Mouse (Mus musculus) splenic B cell, adult 2 months (primary cell): Measurements from ENCODE around the gene Cotl1.
"Not testable (repeated sequence)": the region's sequence is repeated elsewhere in the genome, so short reads cannot be mapped to it uniquely, and the experiment has no call there.

Experiments used
- DNase-seq: peaks from one replicate; pipeline ENCODE4 v3.0.0-alpha.2; 2011; ENCODE audit warnings: low read depth, low spot score
- H3K27me3 ChIP-seq: 2 replicates; pipeline ENCODE4 v1.6.1; 2012; ENCODE audit warnings: mild to moderate bottlenecking, low read length, moderate library complexity, mixed read lengths; ENCODE audit not compliant: control insufficient read depth, poor library complexity, insufficient read depth, severe bottlenecking
- H3K36me3 ChIP-seq: 2 replicates; pipeline ENCODE4 v1.6.1; 2012; ENCODE audit warnings: mild to moderate bottlenecking, low read length, moderate library complexity, mixed read lengths; ENCODE audit not compliant: control insufficient read depth, poor library complexity, insufficient read depth, severe bottlenecking

Cotl1 gene

DNA sequence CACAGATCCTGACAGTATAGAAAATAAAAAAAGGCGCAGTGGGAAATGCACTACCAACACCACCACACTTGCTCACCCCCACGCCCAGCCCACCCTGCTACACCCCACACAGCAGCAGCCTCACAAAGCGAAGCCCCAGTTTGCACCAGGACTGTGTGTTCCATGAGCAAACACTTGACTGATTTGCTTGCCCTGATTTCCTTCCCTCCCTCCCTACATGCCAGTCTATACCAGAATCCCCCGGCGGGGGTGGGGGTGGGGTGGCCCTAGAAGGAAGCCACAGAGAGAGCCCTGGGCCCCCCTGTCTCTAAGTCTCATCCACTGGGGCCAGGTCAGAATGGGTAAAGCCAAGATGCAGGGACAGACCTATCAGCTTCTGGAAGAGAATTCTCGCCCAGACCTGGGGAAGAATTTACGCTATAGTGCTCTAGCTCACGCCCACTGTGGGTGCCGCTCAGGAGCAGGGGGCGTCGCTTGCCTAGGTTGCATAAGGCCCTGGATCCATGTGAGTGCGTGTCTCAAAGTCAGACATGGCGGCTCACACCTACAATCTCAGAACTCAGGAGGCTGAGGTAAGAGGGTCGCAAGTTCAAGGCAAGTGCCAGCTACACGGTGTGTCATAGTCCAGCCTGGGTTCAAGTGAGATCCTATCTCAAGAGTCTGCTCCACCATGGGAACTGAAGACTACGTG lies 7.0 kb upstream of the Cotl1 start:
- Histone ChIP-seq H3K27me3 (no peaks in the 10 kb centered on the region), H3K36me3 (no peaks in the 10 kb centered on the region)
- no peak for DNase-seq

DNA sequence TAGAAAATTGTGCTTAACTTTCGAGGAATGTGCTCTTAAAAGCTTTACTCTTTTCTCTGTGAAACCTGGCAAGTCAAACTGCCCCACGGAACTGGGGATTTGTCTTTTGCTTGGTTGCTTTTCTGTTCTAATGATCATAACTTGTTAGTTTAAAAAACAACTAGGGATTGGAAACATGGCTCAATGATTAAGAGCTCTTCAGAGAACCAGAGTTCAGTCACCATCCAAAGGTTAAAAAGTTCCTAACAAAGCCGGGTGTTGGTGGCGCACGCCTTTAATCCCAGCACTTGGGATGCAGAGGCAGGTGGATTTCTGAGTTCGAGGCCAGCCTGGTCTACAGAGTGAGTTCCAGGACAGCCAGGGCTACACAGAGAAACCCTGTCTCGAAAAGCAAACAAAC lies 5.4 kb upstream of the Cotl1 start:
- H3K27me3 ChIP-seq, H3K36me3 ChIP-seq, DNase-seq: not testable (repeated sequence)

DNA sequence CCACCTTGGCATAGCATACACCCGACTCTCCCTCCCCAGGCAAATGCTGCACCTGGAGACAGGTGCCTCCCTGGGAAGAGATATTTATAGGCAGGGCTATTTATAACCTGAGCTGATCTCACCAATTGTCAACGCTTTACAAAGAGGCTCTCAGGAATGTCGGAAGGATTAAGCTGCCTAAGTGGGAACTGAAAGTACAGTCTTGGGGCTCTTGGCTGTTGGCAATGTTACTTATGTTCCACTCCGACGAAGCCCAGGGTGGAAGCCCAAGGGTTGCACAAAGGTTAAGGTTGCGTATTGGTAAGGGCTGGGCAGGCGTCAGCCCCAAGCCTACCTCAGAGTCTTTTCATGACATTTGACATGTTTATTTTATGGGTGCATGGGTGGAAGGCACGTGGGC lies 4.2 kb upstream of the Cotl1 start:
- H3K27me3 ChIP-seq, result no peaks in the 10 kb centered on the region
- no peaks in the 10 kb centered on the region for H3K36me3 ChIP-seq
- no peak for DNase-seq

DNA sequence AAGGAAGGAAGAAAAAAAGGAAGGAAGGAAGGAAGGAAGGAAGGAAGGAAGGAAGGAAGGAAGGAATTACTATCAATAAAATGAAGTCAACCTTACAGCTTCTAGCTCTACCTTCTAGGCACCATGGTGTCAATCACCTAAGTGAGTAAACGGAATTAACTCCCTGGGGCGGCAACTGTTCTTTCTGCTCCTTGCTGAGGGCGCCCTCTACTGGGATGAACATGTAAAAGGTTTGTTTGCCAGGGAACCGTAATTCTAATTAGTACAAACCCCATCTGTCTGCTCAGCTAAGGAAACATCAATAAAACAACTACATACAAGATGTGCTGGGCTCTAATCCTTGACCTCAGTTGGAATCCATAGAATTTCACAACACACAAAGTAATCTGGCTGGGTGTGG lies 3.1 kb upstream of the Cotl1 start:
- Histone ChIP-seq H3K27me3 (no peaks in the 10 kb centered on the region), H3K36me3 (no peaks in the 10 kb centered on the region)
- DNase-seq, result peak; percentile 93

DNA sequence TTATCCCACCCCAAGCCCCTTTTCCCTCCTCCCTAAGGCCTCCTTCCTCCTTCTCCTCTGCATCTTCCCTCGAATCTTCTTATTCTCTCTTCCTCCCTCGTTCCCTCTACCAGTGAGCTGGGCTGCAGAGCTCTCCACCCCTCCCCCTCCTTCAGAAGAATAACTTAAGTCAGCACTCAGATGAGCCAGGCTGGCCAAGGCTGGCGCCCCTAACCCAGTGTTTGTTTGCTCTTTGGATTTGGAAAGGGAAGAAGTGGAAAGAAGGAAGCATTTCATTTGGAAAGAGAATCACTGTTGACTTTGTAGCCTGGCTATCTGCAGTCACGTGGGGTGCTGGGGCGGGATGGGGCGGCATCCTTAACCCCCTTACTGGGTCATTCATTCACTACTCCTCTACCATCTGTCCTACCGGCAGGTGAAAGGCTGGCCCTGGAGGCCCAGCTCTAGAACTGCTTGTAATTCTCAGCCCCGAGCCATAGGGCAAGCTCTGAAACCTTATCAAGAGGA lies 614 bp upstream of the Cotl1 start:
- DNase-seq, result no peak
- Histone ChIP-seq H3K36me3 (no peaks in the 10 kb centered on the region; the same call in 1 of the 2 replicates), H3K27me3 (no peaks in the 10 kb centered on the region)

DNA sequence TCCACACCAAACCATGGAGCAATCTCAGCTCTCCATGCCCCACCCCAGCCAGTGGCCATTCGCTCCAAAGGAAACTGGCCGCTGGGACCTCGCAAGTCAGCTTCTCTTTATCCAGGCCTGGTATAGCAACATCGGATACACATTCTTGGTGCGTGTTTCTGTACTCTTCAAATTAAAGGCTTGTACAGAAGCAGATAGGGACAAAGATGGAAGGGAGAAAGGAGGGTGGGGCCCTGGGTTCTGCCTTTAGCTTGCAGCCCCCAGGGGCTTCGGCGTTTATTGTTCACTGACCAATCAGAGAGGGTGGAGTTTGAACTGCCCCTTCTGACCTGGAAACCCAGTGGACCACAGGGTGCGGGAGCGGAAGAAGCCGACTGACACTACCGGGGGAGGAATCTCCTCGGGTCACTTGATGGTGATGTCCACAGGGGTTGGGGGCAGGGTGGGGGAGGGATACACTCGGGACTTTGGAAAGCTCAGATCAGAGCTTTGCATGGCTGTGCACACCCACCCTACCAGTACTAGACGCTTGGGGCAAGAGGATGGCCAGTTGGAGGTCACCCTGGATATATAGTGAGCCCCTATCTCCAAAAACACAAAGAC lies 824 bp downstream of the Cotl1 start:
- no peak for DNase-seq
- no peaks in the 10 kb centered on the region; the same call in 1 of the 2 replicates for H3K36me3 ChIP-seq
- H3K27me3 ChIP-seq, result no peaks in the 10 kb centered on the region

DNA sequence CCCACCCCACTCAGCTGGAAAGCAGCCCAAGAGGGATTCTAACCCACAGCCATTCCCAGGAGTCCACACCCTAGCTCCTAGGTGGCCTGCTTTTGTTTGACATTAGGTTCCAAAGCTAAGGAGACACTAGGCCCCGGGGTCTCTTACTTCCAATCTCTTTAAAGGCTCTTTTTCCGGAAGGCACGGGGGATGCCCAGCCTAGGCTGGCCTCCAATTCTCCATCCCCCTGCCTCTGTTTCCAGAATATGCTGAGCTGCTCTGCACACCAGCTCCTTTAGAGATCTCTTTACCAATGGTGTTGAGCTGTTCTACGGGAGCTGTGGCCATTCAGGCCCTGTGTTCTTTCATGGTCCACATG lies 1.4 kb downstream of the Cotl1 start:
- Histone ChIP-seq H3K27me3 (no peaks in the 10 kb centered on the region), H3K36me3 (no peaks in the 10 kb centered on the region; the same call in 1 of the 2 replicates)
- no peak for DNase-seq

DNA sequence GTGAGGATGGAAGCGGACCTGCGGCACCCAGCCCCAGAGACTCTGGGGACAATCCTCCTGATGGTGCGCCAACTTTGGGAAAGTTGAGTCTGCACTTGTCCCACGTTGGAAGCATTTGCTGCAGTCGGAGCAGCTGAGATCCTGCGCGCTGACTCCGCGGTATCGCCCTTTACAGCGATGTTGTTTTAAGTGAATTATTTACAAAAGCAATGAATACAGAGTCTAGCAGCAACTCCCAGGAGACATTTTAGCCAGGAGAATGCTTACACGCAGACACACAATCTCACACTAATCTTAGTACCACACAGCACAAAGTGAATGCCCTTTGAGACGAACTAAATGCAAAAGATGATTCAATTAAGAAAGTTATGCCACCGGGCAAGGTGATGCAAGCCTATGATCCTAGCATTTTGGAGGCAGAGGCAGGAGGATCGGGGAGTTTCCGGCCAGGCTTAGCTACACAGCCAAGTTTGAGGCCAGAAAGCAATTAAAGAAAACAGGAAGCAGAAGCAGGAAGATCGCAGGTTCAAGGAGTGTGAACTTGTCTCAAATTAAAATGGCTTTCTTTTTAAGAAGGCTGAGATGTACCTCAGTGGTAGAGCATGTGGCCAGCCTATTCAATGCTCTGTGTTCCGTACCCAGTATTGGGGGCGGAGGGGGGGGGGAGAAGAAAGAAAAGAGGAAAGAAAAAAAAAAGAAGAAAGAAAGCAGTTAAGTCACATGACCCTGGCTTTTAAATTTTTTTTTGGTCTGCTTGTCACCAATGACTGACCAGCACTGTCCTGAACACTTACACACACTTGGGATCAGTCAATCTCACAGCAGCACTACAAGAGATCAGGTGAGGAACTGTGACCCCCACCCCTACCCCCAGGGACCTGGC lies 2.0 kb downstream of the Cotl1 start:
- Histone ChIP-seq H3K36me3 (no peaks in the 10 kb centered on the region; the same call in 1 of the 2 replicates), H3K27me3 (no peaks in the 10 kb centered on the region)
- peak; percentile 62 for DNase-seq

DNA sequence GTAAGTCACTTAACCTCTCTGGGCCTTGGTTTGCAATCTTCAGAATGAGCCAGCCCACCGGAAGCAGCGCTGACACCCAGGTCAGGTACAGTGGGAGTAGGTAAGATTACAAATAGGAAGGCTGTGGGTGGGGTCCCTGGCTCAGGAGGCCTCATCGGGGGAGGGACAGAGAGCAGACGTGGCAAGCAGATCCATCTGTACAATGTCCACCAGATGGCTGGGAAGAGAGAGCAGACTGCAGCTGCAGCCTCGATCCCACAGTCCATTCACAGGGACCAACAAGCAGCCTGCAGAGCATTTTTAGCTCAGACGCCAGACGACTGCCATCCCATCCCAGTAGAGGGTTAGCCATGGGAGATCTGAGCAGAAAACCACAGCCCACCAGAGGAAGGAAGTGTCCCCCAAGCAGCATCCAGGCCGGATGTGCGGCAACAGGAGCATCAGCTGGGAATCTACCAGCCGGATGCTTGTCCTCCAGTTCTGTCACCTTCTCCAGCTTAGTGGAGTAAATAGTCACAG lies 2.7 kb downstream of the Cotl1 start:
- Histone ChIP-seq H3K36me3 (no peaks in the 10 kb centered on the region; the same call in 1 of the 2 replicates), H3K27me3 (no peaks in the 10 kb centered on the region)
- no peak for DNase-seq

DNA sequence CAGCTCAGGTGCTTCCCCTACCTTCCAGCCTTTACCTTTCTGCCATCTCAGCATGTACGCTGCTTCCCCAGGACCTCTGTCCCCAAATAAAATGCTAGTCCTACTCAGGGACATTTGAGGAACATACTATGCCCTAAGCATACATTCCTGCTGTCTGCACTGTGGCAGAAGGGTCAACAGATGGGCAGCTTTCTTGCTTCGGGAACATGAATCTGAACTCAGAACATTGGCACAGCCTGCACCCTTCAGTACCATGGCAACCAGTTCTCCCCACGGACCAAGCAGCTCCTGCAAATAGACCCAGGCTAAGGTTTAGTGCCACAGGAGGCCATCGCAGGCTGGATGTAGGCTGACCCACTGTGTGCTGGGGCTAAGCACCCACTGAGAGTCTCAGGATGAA lies 3.5 kb downstream of the Cotl1 start:
- DNase-seq, result no peak
- H3K36me3 ChIP-seq, result no peaks in the 10 kb centered on the region; the same call in 1 of the 2 replicates
- H3K27me3 ChIP-seq, result no peaks in the 10 kb centered on the region

DNA sequence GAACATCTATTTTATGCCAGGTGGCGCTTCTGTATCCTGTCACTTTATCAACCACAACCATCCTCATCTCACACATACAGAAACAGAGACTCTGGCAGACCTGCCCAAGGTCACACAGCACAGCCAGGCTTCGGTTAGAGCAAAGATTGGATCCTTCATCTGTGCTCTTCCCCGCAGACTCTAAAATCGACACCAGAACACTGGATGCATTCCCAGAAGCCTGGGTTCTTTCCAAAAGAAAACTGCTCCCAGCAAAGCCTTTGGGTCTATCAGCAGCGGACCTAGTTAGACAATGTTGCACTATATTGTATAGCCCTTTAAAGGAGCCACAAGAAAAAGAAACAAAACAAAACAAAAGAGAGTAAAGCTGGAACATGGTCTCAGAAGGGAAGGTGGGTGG lies 5.1 kb downstream of the Cotl1 start:
- DNase-seq, result no peak
- Histone ChIP-seq H3K36me3 (no peaks in the 10 kb centered on the region; the same call in 1 of the 2 replicates), H3K27me3 (no peaks in the 10 kb centered on the region)

DNA sequence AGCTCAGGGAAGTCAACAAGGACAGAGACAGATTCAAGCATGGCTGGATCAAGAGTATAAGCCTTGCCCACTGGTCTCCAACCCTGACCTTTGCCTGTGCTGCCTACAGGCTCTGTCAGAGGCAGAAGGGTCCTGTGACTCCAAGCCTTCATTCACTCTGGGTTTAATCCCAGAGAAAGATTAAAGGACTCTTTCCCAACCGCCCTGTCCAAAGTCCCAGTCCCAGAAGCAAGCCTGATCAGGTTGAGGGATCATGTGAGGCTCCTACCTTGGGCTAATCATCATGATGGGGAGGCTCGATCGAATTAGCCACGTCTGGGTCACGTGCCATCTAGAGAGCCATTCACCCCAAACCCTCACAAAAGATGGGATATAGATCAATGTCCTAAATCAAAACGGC lies 5.7 kb downstream of the Cotl1 start:
- H3K27me3 ChIP-seq, result no peaks in the 10 kb centered on the region
- H3K36me3 ChIP-seq, result peaks cover 3% of the 10 kb centered on the region; the same call in 1 of the 2 replicates
- no peak for DNase-seq

DNA sequence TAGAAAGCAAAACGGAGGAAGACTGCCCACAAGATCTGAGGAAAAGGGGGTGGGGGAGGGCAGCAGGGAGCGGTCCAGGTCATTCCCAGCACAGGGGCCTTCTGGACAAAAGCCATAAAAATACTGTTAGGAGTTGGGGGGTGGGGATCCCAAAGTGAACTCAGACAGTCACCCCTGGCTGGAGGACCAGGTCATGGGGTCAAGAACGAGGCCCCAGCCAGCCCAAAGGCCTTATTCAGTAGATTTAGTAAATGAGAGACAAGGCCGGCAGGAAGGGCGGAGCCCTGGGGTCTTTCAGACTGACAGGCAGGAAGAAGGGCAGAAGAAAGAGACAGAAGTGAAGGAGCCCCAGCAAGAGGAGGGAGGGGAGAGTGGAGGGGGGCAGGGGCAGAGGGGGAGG lies 7.4 kb downstream of the Cotl1 start:
- no peak for DNase-seq
- Histone ChIP-seq H3K36me3 (peaks cover 4% of the 10 kb centered on the region), H3K27me3 (no peaks in the 10 kb centered on the region)

DNA sequence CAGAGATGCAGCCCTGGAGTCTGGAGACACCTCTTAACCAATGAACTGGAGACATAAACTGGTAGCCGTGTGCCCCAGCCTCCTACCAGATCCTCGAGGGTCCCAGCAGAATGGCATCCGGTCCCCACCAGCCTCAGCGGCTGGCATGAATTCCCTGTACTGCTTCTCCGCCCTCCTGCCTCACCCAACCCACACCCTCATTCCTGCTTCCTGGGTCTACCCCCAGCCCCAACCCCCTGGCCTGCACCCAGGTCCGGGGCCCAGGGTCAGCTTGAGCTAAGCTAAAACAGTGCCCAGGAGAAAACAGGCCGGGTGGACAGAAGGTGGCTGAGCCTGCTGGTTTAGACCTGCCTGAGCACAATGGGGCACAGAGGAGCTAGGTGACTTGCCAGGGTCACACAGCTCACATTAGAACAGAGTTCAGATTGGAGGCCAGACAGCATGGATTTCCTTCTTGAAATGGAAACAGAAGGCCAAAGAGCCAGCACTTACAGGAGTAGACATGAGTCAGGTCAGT lies 8.2 kb downstream of the Cotl1 start:
- no peaks in the 10 kb centered on the region for H3K27me3 ChIP-seq
- no peak for DNase-seq
- H3K36me3 ChIP-seq, result peaks cover 6% of the 10 kb centered on the region
